Mouse (Mus musculus) embryo, embryonic 10 days (tissue): ENCODE measurements around the gene Map3k4.

Source experiments
- DNase-seq: peaks from one replicate; pipeline ENCODE4 v3.0.0-alpha.2; 2015; ENCODE audit warnings: low spot score

The Map3k4 gene

GRCm38 (mm10) chr17:12182702-12183485 is 135.7 kb downstream of the Map3k4 start:
- no peak for DNase-seq

DNA sequence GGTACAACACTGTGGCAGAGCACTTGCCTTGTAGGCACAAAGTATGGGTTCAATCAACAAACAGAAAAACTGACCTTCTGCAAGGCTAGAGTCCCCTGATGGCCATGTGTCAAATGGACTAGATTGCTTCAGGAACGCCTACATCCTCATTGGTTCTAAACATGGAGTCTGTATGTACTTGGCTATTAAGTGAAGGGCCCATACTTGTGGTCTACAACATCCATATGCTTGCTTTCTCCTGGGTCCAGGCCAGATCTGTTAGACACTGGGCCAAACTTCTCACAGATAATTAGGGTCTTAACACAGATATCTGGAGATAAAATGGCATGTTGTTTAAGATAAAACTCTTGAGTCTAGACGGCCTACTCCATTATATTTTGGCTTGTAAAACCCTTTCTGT is 138.8 kb downstream of the Map3k4 start:
- DNase-seq, result no peak

DNA sequence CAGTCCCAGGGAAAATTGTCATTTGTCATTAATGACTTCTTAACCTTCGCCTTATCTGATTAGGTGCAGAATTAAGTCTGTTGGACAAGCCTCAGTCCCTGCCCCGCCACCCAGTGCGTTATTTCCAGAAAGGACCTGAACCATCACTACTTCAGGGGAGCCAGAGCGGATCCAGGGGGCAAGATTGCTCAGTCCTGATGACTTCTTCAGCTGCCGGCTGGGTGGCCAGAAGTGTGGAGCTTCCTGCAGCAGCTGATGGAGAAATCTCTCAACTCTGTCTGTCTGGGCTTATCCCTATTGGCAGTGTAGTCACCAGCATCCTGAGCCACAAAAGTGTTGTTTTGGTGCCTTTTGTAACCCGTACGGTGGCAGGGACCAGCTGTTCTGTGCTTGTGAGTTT is 139.3 kb downstream of the Map3k4 start:
- no peak for DNase-seq
